Mouse (Mus musculus) ZHBTc4 (cell line): Measurements from ENCODE around the gene Ell3.
A peak's percentile ranks its signal among the peaks of the same experiment; 100 is the strongest.
"Not testable (repeated sequence)": the region's sequence is repeated elsewhere in the genome, so short reads cannot be mapped to it uniquely, and the experiment has no call there.

ENCODE experiments used
- DNase-seq: peaks from one replicate; pipeline ENCODE4 v3.0.0-alpha.2; 2011; ENCODE audit warnings: low read depth, low spot score

Gene Ell3

GRCm38 (mm10) chr2:121444178-121444577 lies at the start of gene Ell3:
TSS of gene Ell3 (minus strand) at chr2:121444278.
- DNase-seq: no peak

DNA sequence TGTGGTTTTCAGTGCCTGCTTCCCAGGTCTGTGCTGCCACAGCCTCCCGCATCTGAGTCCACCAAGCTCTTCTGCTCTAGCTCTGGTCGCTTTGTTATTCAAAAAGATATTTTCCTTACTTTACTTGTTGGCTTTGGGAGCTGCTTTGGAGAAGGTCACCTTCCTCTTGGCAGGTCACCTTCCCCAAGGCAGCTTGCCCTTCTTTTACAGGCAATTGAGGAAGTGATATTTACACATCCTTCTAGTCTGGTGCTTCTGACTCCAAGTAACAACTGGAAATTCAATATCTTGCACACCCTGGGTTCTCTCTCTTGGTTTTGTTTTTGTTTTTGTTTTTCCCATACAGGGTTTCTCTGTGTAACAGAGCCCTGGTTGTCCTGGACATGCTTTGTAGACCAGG lies 40.3 kb upstream of the Ell3 start:
- not testable (repeated sequence) for DNase-seq

GRCm38 (mm10) chr2:121483576-121483975 lies 39.5 kb upstream of the Ell3 start:
- peak; percentile 22 for DNase-seq

DNA sequence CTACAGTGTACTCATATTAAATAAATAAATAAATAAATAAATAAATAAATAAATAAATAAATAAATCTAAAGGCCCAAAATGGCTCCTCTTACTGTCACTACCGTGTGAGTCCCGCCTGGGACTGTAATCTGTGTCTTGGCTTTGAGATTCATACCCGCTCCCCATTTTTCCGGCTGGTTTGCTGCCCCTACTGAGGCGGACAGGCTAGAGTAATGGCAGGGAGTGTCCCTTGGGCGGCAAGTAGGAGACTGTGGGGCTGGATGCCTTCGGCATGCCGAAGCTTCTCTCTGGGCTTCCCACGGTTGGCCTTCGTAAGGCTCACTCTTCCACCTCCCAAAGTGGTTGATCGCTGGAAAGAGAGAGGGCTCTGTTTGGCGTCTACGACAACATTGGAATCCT lies 36.8 kb upstream of the Ell3 start:
- not testable (repeated sequence) for DNase-seq

- DNase-seq: peak; percentile 63
Measured at GRCm38 (mm10) chr2:121480498-121480897, 36.4 kb upstream of the Ell3 start.

DNA sequence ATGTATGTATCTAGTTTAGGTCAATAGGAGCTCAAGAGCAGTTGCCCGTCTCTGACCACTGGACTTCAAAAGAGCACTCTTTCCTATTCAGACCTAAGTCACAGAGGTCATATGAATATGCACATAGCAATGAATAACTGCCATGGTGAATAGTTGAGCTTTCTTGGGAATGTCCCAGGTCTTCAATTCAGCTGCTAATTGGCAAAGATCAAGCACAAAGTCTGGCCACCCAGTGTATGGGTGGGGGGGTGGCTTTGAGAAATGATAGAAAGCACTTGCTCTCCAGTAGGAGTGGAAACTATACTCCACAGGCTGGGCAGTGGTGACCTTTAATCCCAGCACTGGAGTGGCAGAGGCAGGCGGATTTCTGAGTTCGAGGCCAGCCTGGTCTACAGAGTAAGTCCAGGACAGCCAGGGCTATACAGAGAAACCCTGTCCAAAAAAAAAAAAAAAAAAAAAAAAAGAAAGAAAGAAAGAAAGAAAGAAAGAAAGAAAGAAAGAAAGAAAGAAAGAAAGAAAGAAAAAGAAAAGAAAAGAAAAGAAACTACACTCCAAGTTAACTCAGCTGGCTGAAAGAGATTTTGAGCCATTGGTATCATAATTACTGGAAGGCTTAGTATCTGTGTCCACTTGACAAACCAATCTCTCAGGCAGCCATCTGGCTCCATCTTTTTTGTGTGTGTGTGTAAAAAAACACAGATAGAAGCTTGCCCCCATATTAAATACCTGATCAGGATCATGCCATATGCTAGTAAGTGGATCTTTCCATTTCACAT lies 33.6 kb upstream of the Ell3 start:
- DNase-seq: peak; percentile 84

GRCm38 (mm10) chr2:121475306-121475705 lies 31.2 kb upstream of the Ell3 start:
- not testable (repeated sequence) for DNase-seq

GRCm38 (mm10) chr2:121474180-121474535 lies 30.1 kb upstream of the Ell3 start:
- no peak for DNase-seq

GRCm38 (mm10) chr2:121473301-121474179 lies 29.5 kb upstream of the Ell3 start, which contains the start of gene Mfap1b:
TSS of gene Mfap1b (minus strand) at chr2:121474067.
- DNase-seq: peak; percentile 94

DNA sequence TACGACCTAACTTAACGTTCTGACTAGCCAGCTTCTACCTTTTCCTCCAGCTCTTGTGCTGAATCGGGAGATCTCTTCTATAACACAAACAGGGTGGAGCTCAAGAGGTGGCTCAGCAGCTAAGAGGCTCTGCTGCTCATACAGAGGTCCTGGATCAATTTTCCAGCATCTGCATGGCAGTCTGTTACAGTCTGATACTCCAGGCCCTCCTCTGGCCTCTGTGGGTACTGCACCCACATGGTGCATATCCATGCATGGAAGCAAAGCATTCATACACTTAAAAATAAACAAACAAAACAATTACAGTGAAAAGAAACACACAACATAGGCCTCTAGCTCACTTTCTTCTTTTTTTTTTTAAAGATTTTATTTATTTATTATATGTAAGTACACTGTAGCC lies 28.7 kb upstream of the Ell3 start:
- not testable (repeated sequence) for DNase-seq

DNA sequence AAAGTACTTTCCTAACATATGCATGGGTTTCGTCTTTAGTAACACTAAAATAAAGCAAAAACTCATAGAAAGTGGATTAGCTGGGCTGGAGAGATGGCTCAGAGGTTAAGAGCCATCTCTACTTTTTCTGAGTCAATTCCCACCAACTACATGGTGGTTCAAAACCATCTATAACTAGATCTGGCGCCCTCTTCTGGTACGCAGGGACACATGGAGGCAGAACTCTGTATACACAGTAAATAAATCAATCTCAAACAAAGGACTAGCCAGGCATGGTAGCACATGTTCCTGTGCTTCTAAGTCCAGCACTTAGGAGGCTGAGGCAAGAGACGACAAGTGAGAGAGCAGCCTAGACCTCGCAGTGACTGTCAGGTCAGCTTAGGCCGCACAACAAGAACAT lies 24.9 kb upstream of the Ell3 start:
- DNase-seq: not testable (repeated sequence)

GRCm38 (mm10) chr2:121460071-121460470 lies 16.0 kb upstream of the Ell3 start:
- DNase-seq: no peak

DNA sequence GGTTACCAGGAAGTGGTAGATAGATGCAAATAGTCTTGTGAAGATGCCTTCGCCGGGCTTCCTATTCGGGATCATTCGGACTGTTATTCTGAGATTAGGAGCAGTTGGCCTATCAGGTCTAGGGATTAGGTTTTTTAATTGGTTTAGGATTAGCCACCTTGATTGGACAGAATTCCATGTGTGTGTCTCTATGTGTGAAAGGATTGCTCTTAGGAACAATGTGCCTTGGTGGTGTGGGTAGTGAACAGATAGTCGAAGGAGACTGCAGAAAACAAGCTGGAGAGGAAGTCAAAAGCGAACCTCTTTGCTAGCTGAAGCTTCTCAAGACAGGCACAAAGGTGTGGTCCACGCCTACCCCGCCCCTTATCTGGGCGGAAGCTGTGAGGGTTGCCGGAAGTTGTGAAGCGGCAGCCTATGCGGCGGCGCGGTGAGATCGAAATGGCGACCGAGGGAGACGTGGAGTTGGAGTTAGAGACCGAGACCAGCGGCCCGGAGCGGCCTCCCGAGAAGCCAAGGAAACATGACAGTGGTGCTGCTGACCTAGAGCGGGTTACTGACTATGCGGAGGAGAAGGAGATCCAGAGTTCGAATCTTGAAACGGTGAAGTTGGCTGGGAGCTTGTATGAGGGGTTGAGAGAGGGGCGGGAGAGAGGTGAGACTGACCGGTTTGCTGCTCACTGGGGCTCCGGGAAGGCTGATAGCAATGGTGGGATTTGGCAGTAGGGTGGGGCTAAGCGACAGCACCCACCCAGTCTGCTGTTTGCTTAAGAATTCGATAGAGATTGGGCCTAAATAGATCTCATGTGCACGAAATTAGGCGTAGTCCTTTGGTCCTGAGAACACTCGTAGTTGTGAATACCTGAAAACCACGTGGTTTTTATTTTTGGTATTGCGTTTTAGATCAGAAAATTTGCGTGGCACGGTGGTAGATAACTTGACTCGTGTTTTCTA lies 12.9 kb upstream of the Ell3 start, which contains the start of gene Serinc4:
Serinc4 (minus strand) TSS at position 90 of the 951 bp plus-strand sequence.
- DNase-seq: peak; percentile 96

- no peak for DNase-seq
Measured at GRCm38 (mm10) chr2:121455534-121455933, 11.5 kb upstream of the Ell3 start.

DNA sequence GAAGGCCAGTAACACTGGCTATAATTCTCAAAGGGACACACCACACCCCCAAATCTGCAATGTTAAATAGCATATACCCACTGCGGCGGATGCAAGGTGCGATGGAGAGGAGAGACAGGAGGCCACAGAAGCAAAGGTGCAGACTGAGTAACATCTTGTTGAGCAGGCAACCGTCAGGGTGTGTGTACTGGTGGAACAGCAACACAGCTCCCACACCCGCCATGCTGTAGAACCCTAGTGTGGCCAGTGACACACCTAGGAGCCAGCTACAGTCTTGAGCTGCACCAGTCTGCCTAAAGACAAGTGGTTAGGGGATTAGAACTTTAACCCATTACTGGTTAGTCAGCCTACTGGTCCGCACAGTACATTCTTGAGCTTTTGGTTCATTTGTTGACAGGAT lies 9.8 kb upstream of the Ell3 start:
- DNase-seq: no peak

GRCm38 (mm10) chr2:121452990-121453389 lies 8.9 kb upstream of the Ell3 start, which contains the start of gene Hypk:
TSS of gene Hypk (plus strand) at chr2:121453290.
- no peak for DNase-seq

DNA sequence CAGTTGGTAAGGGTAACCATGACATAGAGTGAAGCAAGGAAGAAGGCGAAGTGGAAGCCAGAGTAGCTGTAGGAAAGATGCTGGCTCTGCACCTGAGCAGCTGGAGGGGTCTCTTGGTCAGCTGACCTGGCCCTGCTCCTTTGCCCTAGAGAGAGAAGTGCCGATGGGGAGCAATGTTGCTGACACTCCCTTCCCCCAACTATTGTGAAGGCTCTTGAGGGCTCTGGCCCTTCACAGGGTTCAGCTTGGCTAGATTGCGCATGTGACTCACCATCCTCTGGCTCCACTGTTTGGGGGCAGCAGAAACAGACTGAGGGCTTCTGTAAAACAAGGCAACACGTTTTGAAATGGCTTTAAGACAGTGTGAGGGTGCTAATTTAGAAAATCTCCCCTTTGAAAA lies 8.3 kb upstream of the Ell3 start:
- no peak for DNase-seq

DNA sequence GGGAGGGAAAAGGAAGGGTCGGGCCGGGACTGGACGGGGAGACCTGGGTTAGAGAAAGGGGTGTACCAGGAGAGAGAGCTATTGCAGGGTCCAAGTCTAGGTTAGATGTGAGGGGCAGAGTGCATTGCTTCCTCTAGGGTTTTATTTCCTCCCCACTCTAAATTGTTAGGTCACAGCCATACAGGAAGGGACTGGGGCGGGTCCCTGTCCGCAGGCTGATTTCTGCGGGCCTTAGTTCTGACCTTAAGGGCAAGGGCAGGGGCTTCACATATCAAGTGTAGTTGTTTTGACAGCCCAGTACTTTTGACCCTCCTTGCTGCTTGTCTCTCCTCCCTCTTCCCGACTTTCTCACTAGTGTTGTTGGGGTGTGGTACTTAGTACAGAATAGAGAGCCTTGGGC lies 6.0 kb upstream of the Ell3 start:
- DNase-seq: peak; percentile 47

GRCm38 (mm10) chr2:121449545-121450011 lies 5.5 kb upstream of the Ell3 start:
- no peak for DNase-seq

GRCm38 (mm10) chr2:121448739-121449535 lies 4.9 kb upstream of the Ell3 start, which contains the start of gene Serf2:
TSS of gene Serf2 (plus strand) at chr2:121449195.
- peak; percentile 100 for DNase-seq
